ENCODE assay signal across 25 mouse cellular contexts in genomic region chr14:79241057-79241570, GRCm38 (mm10). TPM values are rescaled to one million over a fixed set of nuclear protein-coding genes. Genes with fewer than 3 reads are reported as not detected.
DNase-seq lines count a peak whose midpoint lies in the region; ATAC-seq and TF ChIP-seq lines count a peak whose summit lies in the region.
"Had no signal": no experiment of that assay in that cellular context is flagged by ENCODE, and none has a peak within 500 bp of the region (broad histone marks: within the 10 kb centered on the region; RNA-seq: fewer than 3 reads in every experiment).

No protein-coding gene starts in this region.

- WGBS in kidney, embryonic 14.5 days: 46% methylated on average over 4 of the region's 4 CpGs
- 51% methylated on average over 4 of the region's 4 CpGs for WGBS in embryonic facial prominence, embryonic 10.5 days
- 35% methylated on average over 4 of the region's 4 CpGs for WGBS in limb, embryonic 14.5 days
- 89% methylated on average over 4 of the region's 4 CpGs for WGBS in midbrain, embryonic 15.5 days

- H3K4me1 ChIP-seq in kidney, embryonic 14.5 days (ENCODE audit: control insufficient read depth, insufficient read depth, low read length): no peaks in the 10 kb centered on the region
- peaks cover 27% of the 10 kb centered on the region for H3K4me1 ChIP-seq in embryonic facial prominence, embryonic 10.5 days
- H3K4me1 ChIP-seq in limb, embryonic 14.5 days (ENCODE audit: control insufficient read depth, insufficient read depth, low read length): no peaks in the 10 kb centered on the region
- peaks cover 8% of the 10 kb centered on the region; the same call in 1 of the 2 replicates for H3K4me1 ChIP-seq in midbrain, embryonic 15.5 days
- H3K4me1 ChIP-seq: neural tube, embryonic 12.5 days; stomach, embryonic 15.5 days had no signal

- H3K27me3 ChIP-seq in kidney, embryonic 14.5 days (ENCODE audit: control insufficient read depth, insufficient read depth, low read length): no peaks in the 10 kb centered on the region
- no peaks in the 10 kb centered on the region for H3K27me3 ChIP-seq in embryonic facial prominence, embryonic 10.5 days (replicated peaks; ENCODE audit: low read depth, poor library complexity, severe bottlenecking)
- no peaks in the 10 kb centered on the region for H3K27me3 ChIP-seq in limb, embryonic 14.5 days (ENCODE audit: control insufficient read depth, insufficient read depth, low read length)
- H3K27me3 ChIP-seq in midbrain, embryonic 15.5 days (replicated peaks): no peaks in the 10 kb centered on the region
- H3K27me3 ChIP-seq: forebrain, embryonic 12.5 days; neural tube, embryonic 12.5 days; stomach, embryonic 15.5 days had no signal

- H3K4me3 ChIP-seq in kidney, embryonic 14.5 days (ENCODE audit: low read length): no peak overlapping the region
- no peak overlapping the region for H3K4me3 ChIP-seq in embryonic facial prominence, embryonic 10.5 days
- H3K4me3 ChIP-seq in limb, embryonic 14.5 days (replicated peaks; ENCODE audit: low read length): no peak overlapping the region
- no peak overlapping the region for H3K4me3 ChIP-seq in midbrain, embryonic 15.5 days
- H3K4me3 ChIP-seq: forebrain, embryonic 12.5 days; neural tube, embryonic 12.5 days; stomach, embryonic 15.5 days had no signal

- no peak overlapping the region for H3K4me2 ChIP-seq in kidney, embryonic 14.5 days (replicated peaks; ENCODE audit: low read depth, low read length)
- no peak overlapping the region for H3K4me2 ChIP-seq in limb, embryonic 14.5 days (replicated peaks; ENCODE audit: low read depth, low read length, severe bottlenecking)
- no peak overlapping the region for H3K4me2 ChIP-seq in midbrain, embryonic 15.5 days
- H3K4me2 ChIP-seq: forebrain, embryonic 12.5 days; neural tube, embryonic 12.5 days; stomach, embryonic 15.5 days had no signal

- H3K9me3 ChIP-seq in kidney, embryonic 14.5 days (ENCODE audit: control insufficient read depth, low read length): no peaks in the 10 kb centered on the region
- 0 out of 2 replicates have a peak, but pooled peaks cover 6% of the 10 kb centered on the region for H3K9me3 ChIP-seq in embryonic facial prominence, embryonic 10.5 days
- no peaks in the 10 kb centered on the region for H3K9me3 ChIP-seq in limb, embryonic 14.5 days (ENCODE audit: control insufficient read depth, low read length)
- H3K9me3 ChIP-seq in midbrain, embryonic 15.5 days: no peaks in the 10 kb centered on the region
- H3K9me3 ChIP-seq: stomach, embryonic 15.5 days had no signal

- TF ChIP-seq POLR2A in limb, embryonic 14.5 days (IDR thresholded peaks at IDR 0.05; ENCODE audit: borderline replicate concordance, extremely low read depth, insufficient read depth, insufficient read length): no peak

- DNase-seq in kidney, adult 8-10 months: no peak
- peak; percentile 49 for DNase-seq in NIH3T3 (ENCODE audit: low read depth)
- DNase-seq in embryonic facial prominence, embryonic 10.5 days (ENCODE audit: low spot score): peak; percentile 52
- no peak for DNase-seq in limb, embryonic 14.5 days (ENCODE audit: low spot score)
- DNase-seq in neural tube, embryonic 10.5 days (ENCODE audit: extremely low spot score, low spot score): no peak
- DNase-seq in testis, postnatal 14 days (ENCODE audit: low spot score): no peak
- DNase-seq: adrenal gland, postnatal 10 days; cerebellum, adult 11 months; cerebellum, postnatal 25 days; heart, postnatal 36 days; kidney, adult 11 months; kidney, postnatal 36 days; liver; liver, postnatal 0 days; thymus, postnatal 25 days had no signal

- no peaks in the 10 kb centered on the region for H3K36me3 ChIP-seq in kidney, embryonic 14.5 days (ENCODE audit: control insufficient read depth, insufficient read depth, low read length)
- no peaks in the 10 kb centered on the region for H3K36me3 ChIP-seq in embryonic facial prominence, embryonic 10.5 days (replicated peaks)
- no peaks in the 10 kb centered on the region for H3K36me3 ChIP-seq in limb, embryonic 14.5 days (ENCODE audit: control insufficient read depth, insufficient read depth, low read length)
- H3K36me3 ChIP-seq in midbrain, embryonic 15.5 days (replicated peaks): no peaks in the 10 kb centered on the region
- H3K36me3 ChIP-seq: forebrain, embryonic 12.5 days; neural tube, embryonic 12.5 days; stomach, embryonic 15.5 days had no signal

- no peak overlapping the region for H3K9ac ChIP-seq in kidney, embryonic 14.5 days (ENCODE audit: low read depth, low read length)
- H3K9ac ChIP-seq in limb, embryonic 14.5 days (ENCODE audit: low read depth, low read length, severe bottlenecking): no peak overlapping the region
- no peak overlapping the region for H3K9ac ChIP-seq in midbrain, embryonic 15.5 days
- H3K9ac ChIP-seq: forebrain, embryonic 12.5 days; liver, postnatal 0 days; neural tube, embryonic 12.5 days; stomach, embryonic 15.5 days had no signal

- H3K27ac ChIP-seq in kidney, embryonic 14.5 days (ENCODE audit: low read depth, low read length): no peak overlapping the region
- peak overlapping the region; percentile 54; the same call in 1 of the 2 replicates for H3K27ac ChIP-seq in embryonic facial prominence, embryonic 10.5 days (replicated peaks)
- no peak overlapping the region for H3K27ac ChIP-seq in limb, embryonic 14.5 days (replicated peaks; ENCODE audit: low read depth, low read length)
- H3K27ac ChIP-seq in midbrain, embryonic 15.5 days: no peak overlapping the region
- H3K27ac ChIP-seq: forebrain, embryonic 12.5 days; hindbrain, postnatal 0 days; macrophage; neural tube, embryonic 12.5 days; stomach, embryonic 15.5 days had no signal

- ATAC-seq in kidney, embryonic 14.5 days (ENCODE audit: low FRiP score, low TSS enrichment): peak; percentile 60
- ATAC-seq in limb, embryonic 14.5 days (ENCODE audit: low FRiP score, low read depth): peak; percentile 39; the same call in 1 of the 2 replicates
- no peak for ATAC-seq in midbrain, embryonic 15.5 days (replicated peaks)
- ATAC-seq: hindbrain, postnatal 0 days; liver, postnatal 0 days; midbrain, embryonic 16.5 days had no signal

RNA-seq across cellular contexts. Expression of gene Zfp957, which starts 6.1 kb away (rescaled TPM):
- not detected in 2 replicates for polyA plus RNA-seq in kidney, embryonic 14.5 days (2014; fragmentation: Nextera tagmentation; extraction: Ambion mirVana)
- polyA plus RNA-seq in embryonic facial prominence, embryonic 10.5 days (2016; fragmentation: Nextera tagmentation; extraction: Ambion mirVana): not detected in 2 replicates
- polyA plus RNA-seq in limb, embryonic 14.5 days (2012; rRNA removed): not detected in 2 replicates
- not detected in 2 replicates for polyA plus RNA-seq in limb, embryonic 14.5 days (2014; fragmentation: Nextera tagmentation; extraction: Ambion mirVana)
- polyA plus RNA-seq in midbrain, embryonic 15.5 days (2015; fragmentation: Nextera tagmentation; extraction: Ambion mirVana): 0.06 TPM in 1 of 2 replicates, not detected in the other
- polyA plus RNA-seq: brain, embryonic 14.5 days; forebrain, embryonic 12.5 days; hindbrain, postnatal 0 days; liver, postnatal 0 days; macrophage; midbrain, embryonic 16.5 days; neural tube, embryonic 12.5 days; spleen, adult 2 months; stomach, embryonic 15.5 days had no signal

Comparison
In these comparisons a context has a peak if more than half of its experiments do, and no peak if none do; other contexts are left out.
1. DNase-seq: peak in NIH3T3 (single experiment) and embryonic facial prominence, embryonic 10.5 days (single experiment); none in kidney, adult 8-10 months (0 of 2), limb, embryonic 14.5 days (single experiment), neural tube, embryonic 10.5 days (single experiment) and testis, postnatal 14 days (single experiment).